Mouse (Mus musculus) embryonic facial prominence, embryonic 15.5 days (tissue): ENCODE measurements around the gene Gsdma. TPM values are rescaled to one million over a fixed set of nuclear protein-coding genes. Genes with fewer than 3 reads are reported as not detected.
"Not testable (repeated sequence)": the region's sequence is repeated elsewhere in the genome, so short reads cannot be mapped to it uniquely, and the experiment has no call there.

ENCODE experiments used
- ATAC-seq: fragments of 200-750 bp; cut with Nextera tagmentation; 2 replicates; pipeline ENCODE4 v1.8.0; 2017; ENCODE audit warnings: low read depth, moderate TSS enrichment; ENCODE audit not compliant: insufficient number of reproducible peaks, low FRiP score, low TSS enrichment
- H3K27ac ChIP-seq: fragments of 300-500 bp; sonication (generic); replicated peaks from 2 replicates; pipeline ENCODE4 v1.5.1; 2015; ENCODE audit warnings: mild to moderate bottlenecking, inconsistent platforms
- H3K27me3 ChIP-seq: fragments of 300-500 bp; sonication (generic); 2 replicates; pipeline ENCODE4 v1.6.1; 2015; ENCODE audit warnings: inconsistent platforms
- H3K36me3 ChIP-seq: fragments of 300-500 bp; sonication (generic); 2 replicates; pipeline ENCODE4 v1.6.1; 2015; ENCODE audit warnings: mild to moderate bottlenecking, inconsistent platforms
- H3K4me1 ChIP-seq: fragments of 300-500 bp; sonication (generic); 2 replicates; pipeline ENCODE4 v1.6.1; 2015; ENCODE audit warnings: inconsistent platforms
- H3K4me2 ChIP-seq: fragments of 300-500 bp; sonication (generic); replicated peaks from 2 replicates; pipeline ENCODE4 v1.6.1; 2015; ENCODE audit warnings: mild to moderate bottlenecking, inconsistent platforms
- H3K4me3 ChIP-seq: fragments of 300-500 bp; sonication (generic); replicated peaks from 2 replicates; pipeline ENCODE4 v1.5.1; 2015; ENCODE audit warnings: mild to moderate bottlenecking, inconsistent platforms
- H3K9ac ChIP-seq: fragments of 300-500 bp; sonication (generic); 2 replicates; pipeline ENCODE4 v1.6.1; 2015; ENCODE audit warnings: inconsistent platforms
- H3K9me3 ChIP-seq: fragments of 300-500 bp; sonication (generic); replicated peaks from 2 replicates; pipeline ENCODE4 v1.6.1; 2016; ENCODE audit warnings: inconsistent platforms
- WGBS: fragments of 180-500 bp; shearing (Covaris S2); methylation state at CpG from one replicate; pipeline ENCODE4 v1.1.7; 2015; 5-methylcytosine and 5-hydroxymethylcytosine counted together
- polyA plus RNA-seq: library from polyadenylated mRNA; unstranded; fragments of >200 nt; fragmentation: Nextera tagmentation; extraction: Ambion mirVana; gene quantifications from 2 replicates; pipeline ENCODE4 v1.2.1, GENCODE M21; 2015

The Gsdma gene
- polyA plus RNA-seq, 1 experiment from 2014 or later, result 14.0 TPM

- Histone ChIP-seq H3K9me3 (no peaks in the 10 kb centered on the region), H3K9ac (no peak overlapping the region), H3K4me2 (no peak overlapping the region), H3K27ac (0 out of 2 replicates have a peak overlapping the region, but pooled peaks have one; percentile 3), H3K4me3 (no peak overlapping the region), H3K36me3 (peaks cover 73% of the 10 kb centered on the region), H3K4me1 (peaks cover 36% of the 10 kb centered on the region), H3K27me3 (no peaks in the 10 kb centered on the region)
- ATAC-seq, result no peak
- 69% methylated on average over 4 of the region's 4 CpGs for WGBS
Measured at GRCm38 (mm10) chr11:98711046-98711434, 46.9 kb downstream of the Gsdma start.

GRCm38 (mm10) chr11:98712009-98712408, 47.9 kb downstream of the Gsdma start:
- Histone ChIP-seq H3K4me1 (peaks cover 33% of the 10 kb centered on the region), H3K36me3 (peaks cover 70% of the 10 kb centered on the region)
- H3K9me3 ChIP-seq, H3K9ac ChIP-seq, H3K4me3 ChIP-seq, H3K27ac ChIP-seq, ATAC-seq, H3K27me3 ChIP-seq, H3K4me2 ChIP-seq: not testable (repeated sequence)
- 82% methylated on average over 6 of the region's 6 CpGs for WGBS

GRCm38 (mm10) chr11:98713703-98714102, 49.6 kb downstream of the Gsdma start:
- no peak overlapping the region for H3K4me3 ChIP-seq
- no peaks in the 10 kb centered on the region for H3K9me3 ChIP-seq
- H3K4me1 ChIP-seq, result peaks cover 31% of the 10 kb centered on the region
- no peak overlapping the region for H3K27ac ChIP-seq
- ATAC-seq, result no peak
- no peaks in the 10 kb centered on the region for H3K27me3 ChIP-seq
- H3K36me3 ChIP-seq, result peaks cover 68% of the 10 kb centered on the region
- no peak overlapping the region for H3K9ac ChIP-seq
- H3K4me2 ChIP-seq, result no peak overlapping the region
- WGBS, result 79% methylated on average over 12 of the region's 12 CpGs

GRCm38 (mm10) chr11:98715946-98716345, 51.8 kb downstream of the Gsdma start:
- Histone ChIP-seq H3K4me2 (no peak overlapping the region), H3K9ac (no peak overlapping the region), H3K9me3 (no peaks in the 10 kb centered on the region), H3K4me3 (no peak overlapping the region), H3K36me3 (peaks cover 56% of the 10 kb centered on the region), H3K4me1 (peaks cover 15% of the 10 kb centered on the region), H3K27me3 (no peaks in the 10 kb centered on the region), H3K27ac (no peak overlapping the region)
- no peak for ATAC-seq
- 86% methylated on average over 9 of the region's 9 CpGs for WGBS

- no peak overlapping the region for H3K9ac ChIP-seq
- peak overlapping the region; percentile 15; the same call in 1 of the 2 replicates for H3K4me2 ChIP-seq
- H3K27ac ChIP-seq, result peak overlapping the region; percentile 68
- peaks cover 21% of the 10 kb centered on the region for H3K4me1 ChIP-seq
- no peaks in the 10 kb centered on the region for H3K9me3 ChIP-seq
- H3K27me3 ChIP-seq, result no peaks in the 10 kb centered on the region
- no peak overlapping the region for H3K4me3 ChIP-seq
- H3K36me3 ChIP-seq, result peaks cover 44% of the 10 kb centered on the region
- 15% methylated on average over 13 of the region's 13 CpGs for WGBS
- ATAC-seq, result 0 out of 2 replicates have a peak, but pooled peaks have one; percentile 35
Measured at GRCm38 (mm10) chr11:98717904-98718303, 53.8 kb downstream of the Gsdma start.

- no peaks in the 10 kb centered on the region for H3K27me3 ChIP-seq
- no peak for ATAC-seq
- no peaks in the 10 kb centered on the region for H3K9me3 ChIP-seq
- 71% methylated on average over 2 of the region's 2 CpGs for WGBS
- H3K4me3 ChIP-seq, result no peak overlapping the region
- H3K4me2 ChIP-seq, result no peak overlapping the region
- H3K4me1 ChIP-seq, result peaks cover 21% of the 10 kb centered on the region
- H3K27ac ChIP-seq, result no peak overlapping the region
- H3K36me3 ChIP-seq, result peaks cover 31% of the 10 kb centered on the region
- H3K9ac ChIP-seq, result no peak overlapping the region
Measured at GRCm38 (mm10) chr11:98720756-98721155, 56.6 kb downstream of the Gsdma start.

- Histone ChIP-seq H3K9ac (no peak overlapping the region), H3K9me3 (no peaks in the 10 kb centered on the region), H3K4me3 (no peak overlapping the region), H3K27ac (peak overlapping the region; percentile 52), H3K36me3 (peaks cover 25% of the 10 kb centered on the region), H3K4me2 (no peak overlapping the region), H3K27me3 (no peaks in the 10 kb centered on the region), H3K4me1 (peaks cover 21% of the 10 kb centered on the region)
- no peak for ATAC-seq
- 59% methylated on average over 24 of the region's 24 CpGs for WGBS
Measured at GRCm38 (mm10) chr11:98721458-98722226, 57.5 kb downstream of the Gsdma start.

GRCm38 (mm10) chr11:98723098-98723497, 58.9 kb downstream of the Gsdma start:
- no peak overlapping the region for H3K4me3 ChIP-seq
- no peak for ATAC-seq
- no peaks in the 10 kb centered on the region for H3K27me3 ChIP-seq
- no peak overlapping the region for H3K9ac ChIP-seq
- no peaks in the 10 kb centered on the region for H3K9me3 ChIP-seq
- no peak overlapping the region for H3K27ac ChIP-seq
- peaks cover 15% of the 10 kb centered on the region for H3K4me1 ChIP-seq
- no peak overlapping the region for H3K4me2 ChIP-seq
- H3K36me3 ChIP-seq, result peaks cover 23% of the 10 kb centered on the region
- WGBS, result 75% methylated on average over 7 of the region's 7 CpGs

- Histone ChIP-seq H3K9ac (no peak overlapping the region), H3K9me3 (no peaks in the 10 kb centered on the region), H3K4me3 (no peak overlapping the region), H3K4me1 (peaks cover 28% of the 10 kb centered on the region), H3K27me3 (no peaks in the 10 kb centered on the region), H3K4me2 (no peak overlapping the region), H3K27ac (no peak overlapping the region), H3K36me3 (peaks cover 23% of the 10 kb centered on the region)
- ATAC-seq, result no peak
- WGBS, result 94% methylated on average over 15 of the region's 15 CpGs
Measured at GRCm38 (mm10) chr11:98725926-98726506, 61.9 kb downstream of the Gsdma start.
